Mouse (Mus musculus) megakaryocyte, embryonic 14.5 days (primary cell): ENCODE data around the gene Mef2c.

Experiments used
- FLI1 ChIP-seq: IDR thresholded peaks from 2 replicates; pipeline ENCODE4 v1.6.1; 2012; ENCODE audit warnings: low read length, inconsistent platforms, mixed read lengths
- GATA1 ChIP-seq: IDR thresholded peaks from 3 replicates; pipeline ENCODE4 v1.6.1; 2012; ENCODE audit warnings: mixed read lengths, low read length, inconsistent platforms, borderline replicate concordance

GRCm38 (mm10) chr13:83524902-83525715 is 21.3 kb downstream of the Mef2c start:
- TF ChIP-seq GATA1 = no peak
- TF ChIP-seq FLI1 = no peak
